Mouse (Mus musculus): ENCODE results near the gene Taf3. TPM values are rescaled to one million over a fixed set of nuclear protein-coding genes. Genes with fewer than 3 reads are reported as not detected.
A peak's percentile ranks its signal among the peaks of the same experiment; 100 is the strongest.

The Taf3 gene
- polyA plus RNA-seq, 1 experiment from 2014 or later = 17.9 TPM

GRCm38 (mm10) chr2:9884533-9885216 lies 163.7 kb downstream of the Taf3 start:
- Histone ChIP-seq H3K36me3 (ENCODE audit: poor library complexity, severe bottlenecking) (no peaks in the 10 kb centered on the region), H3K9ac (no peak overlapping the region), H3K4me3 (no peak overlapping the region), H3K27me3 (peaks cover 100% of the 10 kb centered on the region), H3K4me1 (peaks cover 21% of the 10 kb centered on the region), H3K27ac (no peak overlapping the region), H3K9me3 (replicated peaks) (no peaks in the 10 kb centered on the region), H3K4me2 (no peak overlapping the region)
- ATAC-seq = no peak
- 1% methylated on average over 15 of the region's 15 CpGs for WGBS

GRCm38 (mm10) chr2:9883803-9884532 lies 164.4 kb downstream of the Taf3 start:
- H3K4me1 ChIP-seq = peaks cover 21% of the 10 kb centered on the region
- no peak for ATAC-seq
- H3K9me3 ChIP-seq (replicated peaks) = no peaks in the 10 kb centered on the region
- no peak overlapping the region for H3K4me3 ChIP-seq
- peaks cover 100% of the 10 kb centered on the region for H3K27me3 ChIP-seq
- no peaks in the 10 kb centered on the region for H3K36me3 ChIP-seq (ENCODE audit: poor library complexity, severe bottlenecking)
- no peak overlapping the region for H3K27ac ChIP-seq
- no peak overlapping the region for H3K9ac ChIP-seq
- no peak overlapping the region for H3K4me2 ChIP-seq
- under 1% methylated on average over 27 of the region's 27 CpGs for WGBS

- H3K4me3 ChIP-seq = no peak overlapping the region
- no peaks in the 10 kb centered on the region for H3K36me3 ChIP-seq (ENCODE audit: poor library complexity, severe bottlenecking)
- H3K9ac ChIP-seq = no peak overlapping the region
- H3K27me3 ChIP-seq = peaks cover 100% of the 10 kb centered on the region
- WGBS = under 1% methylated on average over 43 of the region's 43 CpGs
- peaks cover 26% of the 10 kb centered on the region for H3K4me1 ChIP-seq
- H3K4me2 ChIP-seq = peak overlapping the region; percentile 21
- no peaks in the 10 kb centered on the region for H3K9me3 ChIP-seq (replicated peaks)
- ATAC-seq = no peak
- H3K27ac ChIP-seq = no peak overlapping the region
Observed at GRCm38 (mm10) chr2:9882926-9883802, 165.2 kb downstream of the Taf3 start.

- Histone ChIP-seq H3K9ac (no peak overlapping the region), H3K9me3 (replicated peaks) (no peaks in the 10 kb centered on the region), H3K36me3 (ENCODE audit: poor library complexity, severe bottlenecking) (no peaks in the 10 kb centered on the region), H3K4me1 (peaks cover 27% of the 10 kb centered on the region), H3K27ac (no peak overlapping the region), H3K27me3 (peaks cover 100% of the 10 kb centered on the region), H3K4me2 (peak overlapping the region; percentile 21), H3K4me3 (0 out of 2 replicates have a peak overlapping the region, but pooled peaks have one; percentile 3)
- WGBS = under 1% methylated on average over 39 of the region's 39 CpGs
- no peak for ATAC-seq
Observed at GRCm38 (mm10) chr2:9882371-9882925, 165.9 kb downstream of the Taf3 start.

GRCm38 (mm10) chr2:9881611-9882023 lies 166.8 kb downstream of the Taf3 start:
- H3K27ac ChIP-seq = no peak overlapping the region
- no peaks in the 10 kb centered on the region for H3K36me3 ChIP-seq (ENCODE audit: poor library complexity, severe bottlenecking)
- no peak for ATAC-seq
- H3K4me1 ChIP-seq = peaks cover 31% of the 10 kb centered on the region
- H3K9ac ChIP-seq = no peak overlapping the region
- H3K4me2 ChIP-seq = peak overlapping the region; percentile 52
- H3K27me3 ChIP-seq = peaks cover 100% of the 10 kb centered on the region
- no peaks in the 10 kb centered on the region for H3K9me3 ChIP-seq (replicated peaks)
- H3K4me3 ChIP-seq = peak overlapping the region; percentile 20; the same call in 1 of the 2 replicates
- 0% methylated on average over 10 of the region's 13 CpGs for whole genome bisulfite sequencing

- no peak for ATAC-seq
- H3K9ac ChIP-seq = no peak within 1 kb of the TSS
Observed at GRCm38 (mm10) chr2:9881051-9881591, 167.3 kb downstream of the Taf3 start, which contains the start of gene 4930412O13Rik. Gene 4930412O13Rik, plus strand, starts transcription at chr2:9881252.

GRCm38 (mm10) chr2:9880271-9880670 lies 168.1 kb downstream of the Taf3 start:
- no peak overlapping the region for H3K27ac ChIP-seq
- no peak overlapping the region for H3K4me3 ChIP-seq
- peaks cover 100% of the 10 kb centered on the region for H3K27me3 ChIP-seq
- no peak overlapping the region for H3K4me2 ChIP-seq
- H3K4me1 ChIP-seq = peaks cover 31% of the 10 kb centered on the region
- no peaks in the 10 kb centered on the region for H3K9me3 ChIP-seq (replicated peaks)
- no peak for ATAC-seq
- WGBS = 3% methylated on average over 11 of the region's 11 CpGs
- no peak overlapping the region for H3K9ac ChIP-seq
- H3K36me3 ChIP-seq (ENCODE audit: poor library complexity, severe bottlenecking) = no peaks in the 10 kb centered on the region

More at GRCm38 (mm10) chr2:9881051-9881591, 167.3 kb downstream of the Taf3 start, which contains the start of gene 4930412O13Rik:
- H3K4me2 ChIP-seq = peak within 1 kb of the TSS; percentile 52
- no peaks in the 10 kb centered on the region for H3K36me3 ChIP-seq (ENCODE audit: poor library complexity, severe bottlenecking)
- no peaks in the 10 kb centered on the region for H3K9me3 ChIP-seq (replicated peaks)
- peaks cover 100% of the 10 kb centered on the region for H3K27me3 ChIP-seq
- H3K4me1 ChIP-seq = peaks cover 31% of the 10 kb centered on the region
- no peak within 1 kb of the TSS for H3K27ac ChIP-seq
- peak within 1 kb of the TSS; percentile 20 for H3K4me3 ChIP-seq
- WGBS = 2% methylated on average over 32 of the region's 35 CpGs

GRCm38 (mm10) chr2:9879493-9879892 lies 168.9 kb downstream of the Taf3 start:
- Histone ChIP-seq H3K27me3 (peaks cover 100% of the 10 kb centered on the region), H3K9ac (no peak overlapping the region)

GRCm38 (mm10) chr2:9879092-9879491 lies 169.3 kb downstream of the Taf3 start:
- 0% methylated on average over 22 of the region's 22 CpGs for WGBS

More at GRCm38 (mm10) chr2:9879493-9879892, 168.9 kb downstream of the Taf3 start:
- Histone ChIP-seq H3K4me3 (peak overlapping the region; percentile 39), H3K4me1 (peaks cover 31% of the 10 kb centered on the region), H3K36me3 (ENCODE audit: poor library complexity, severe bottlenecking) (no peaks in the 10 kb centered on the region), H3K9me3 (replicated peaks) (no peaks in the 10 kb centered on the region), H3K4me2 (peak overlapping the region; percentile 72), H3K27ac (no peak overlapping the region)
- peak; percentile 94 for ATAC-seq
- 0% methylated on average over 21 of the region's 21 CpGs for WGBS

GRCm38 (mm10) chr2:9878564-9879081 lies 169.8 kb downstream of the Taf3 start:
- Histone ChIP-seq H3K4me1 (peaks cover 31% of the 10 kb centered on the region), H3K9ac (no peak overlapping the region), H3K4me3 (peak overlapping the region; percentile 39), H3K9me3 (replicated peaks) (no peaks in the 10 kb centered on the region), H3K4me2 (peak overlapping the region; percentile 72), H3K27ac (no peak overlapping the region), H3K36me3 (ENCODE audit: poor library complexity, severe bottlenecking) (no peaks in the 10 kb centered on the region), H3K27me3 (peaks cover 100% of the 10 kb centered on the region)
- under 1% methylated on average over 33 of the region's 33 CpGs for WGBS
- 0 out of 2 replicates have a peak, but pooled peaks have one; percentile 1 for ATAC-seq

More at GRCm38 (mm10) chr2:9879092-9879491, 169.3 kb downstream of the Taf3 start:
- H3K27me3 ChIP-seq = peaks cover 100% of the 10 kb centered on the region
- no peak overlapping the region for H3K27ac ChIP-seq
- H3K36me3 ChIP-seq (ENCODE audit: poor library complexity, severe bottlenecking) = no peaks in the 10 kb centered on the region
- ATAC-seq = no peak
- peak overlapping the region; percentile 72 for H3K4me2 ChIP-seq
- no peaks in the 10 kb centered on the region for H3K9me3 ChIP-seq (replicated peaks)
- peaks cover 31% of the 10 kb centered on the region for H3K4me1 ChIP-seq
- peak overlapping the region; percentile 39 for H3K4me3 ChIP-seq
- H3K9ac ChIP-seq = no peak overlapping the region
